Mouse (Mus musculus) MN1 (cell line): ENCODE data around the gene Srcin1.

Experiments used
- DNase-seq: peaks from one replicate; pipeline ENCODE4 v3.0.0-alpha.2; 2016; ENCODE audit warnings: low spot score

The Srcin1 gene

GRCm38 (mm10) chr11:97578286-97578685, 2.3 kb upstream of the Srcin1 start:
- DNase-seq, result no peak

DNA sequence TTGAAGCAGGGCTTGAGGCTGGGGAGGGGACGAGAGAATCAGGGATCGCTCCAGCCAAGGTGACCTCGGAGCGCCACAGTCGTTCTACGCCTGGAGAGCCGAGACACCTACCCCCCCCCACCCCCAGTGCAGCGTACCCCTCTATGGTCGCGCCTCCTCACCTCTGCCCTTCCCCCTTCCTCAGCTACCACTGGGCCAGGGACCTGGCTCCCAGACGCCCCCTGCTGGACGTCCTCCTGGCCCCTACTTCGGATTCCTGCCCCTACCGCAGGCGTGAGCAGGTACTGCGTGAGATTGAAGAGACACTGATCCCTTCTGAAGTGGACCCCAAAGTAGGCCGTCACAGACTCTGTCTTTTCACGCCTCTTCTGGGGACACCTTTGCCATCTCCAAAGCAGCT, 348 bp downstream of the Srcin1 start:
- peak; percentile 91 for DNase-seq

DNA sequence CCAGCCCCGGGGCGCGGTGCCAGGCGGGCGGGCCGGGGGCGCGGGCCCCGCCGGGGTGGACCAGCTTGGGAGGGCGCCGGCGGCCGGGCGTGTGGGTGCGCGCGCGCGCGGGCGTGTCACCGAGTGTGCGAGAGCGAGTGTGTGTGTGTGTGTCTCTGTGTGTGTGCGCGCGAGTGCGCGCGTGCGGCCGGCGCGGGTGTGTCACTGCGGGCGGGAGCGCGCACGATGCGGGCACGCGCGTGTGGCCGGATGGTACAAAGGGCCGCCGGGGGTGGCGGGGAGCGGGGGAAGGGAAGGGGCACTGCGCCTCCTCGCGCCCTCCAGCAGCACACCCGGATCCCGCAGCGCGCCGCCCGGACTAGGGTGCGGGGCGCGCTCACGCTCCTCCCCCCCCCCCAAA, 911 bp downstream of the Srcin1 start:
- DNase-seq, result peak; percentile 71

DNA sequence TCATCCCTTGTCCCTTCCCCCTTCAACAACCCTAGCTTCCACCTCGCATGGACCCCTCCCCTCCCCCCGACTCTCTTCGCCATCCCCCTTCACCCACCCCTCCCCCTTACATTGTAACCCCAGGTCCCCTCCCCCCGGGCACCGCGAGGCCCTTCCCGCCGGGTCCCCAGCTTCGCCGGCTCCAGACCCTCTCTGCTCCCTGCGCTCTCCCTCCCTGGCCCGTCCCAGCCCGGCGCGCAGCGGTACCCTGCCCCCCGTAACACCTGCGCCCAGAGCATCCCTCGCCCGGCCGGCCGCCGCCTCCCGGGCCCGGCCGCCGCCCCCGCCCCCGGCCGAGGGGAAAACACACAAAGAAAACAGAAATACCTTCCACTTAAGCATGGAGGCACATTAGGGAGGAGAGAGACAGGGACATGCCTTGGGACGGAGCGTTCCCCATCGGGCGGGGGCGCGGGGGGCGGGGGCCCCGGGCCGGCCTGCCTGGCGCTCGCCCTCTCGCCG, 1.4 kb downstream of the Srcin1 start:
- DNase-seq, result no peak

DNA sequence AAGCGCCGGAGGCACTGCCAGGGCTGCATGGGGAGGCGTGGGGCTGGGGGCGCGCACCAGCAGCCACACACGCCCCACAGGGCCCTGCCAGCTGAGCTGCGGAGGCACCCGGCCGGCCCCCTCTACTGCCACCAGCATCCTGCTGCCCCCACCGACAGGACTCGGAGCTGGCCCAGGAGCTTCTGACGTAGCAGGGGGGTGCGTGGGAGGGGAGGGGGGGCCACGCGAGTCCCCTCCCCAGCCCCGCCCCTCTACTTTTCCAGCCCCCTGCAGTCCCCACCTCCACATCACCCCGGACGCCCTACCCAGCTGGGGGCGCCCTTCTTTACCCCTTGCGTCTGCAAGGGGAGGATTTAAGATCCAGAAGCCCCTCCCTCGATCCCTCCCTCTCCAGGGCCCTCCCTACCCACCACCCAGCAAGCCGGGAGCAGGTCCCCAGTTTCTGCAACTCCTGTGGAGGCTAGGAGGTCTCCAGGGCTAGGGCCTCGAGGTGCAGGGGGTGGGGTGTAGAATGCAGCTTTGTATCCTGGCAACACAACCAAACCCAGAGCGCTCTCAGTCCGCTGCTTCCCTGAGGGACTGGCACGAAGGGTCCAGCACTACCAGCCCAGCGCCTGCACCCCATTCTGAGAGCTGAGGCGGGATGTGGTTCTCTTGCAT, 2.0 kb downstream of the Srcin1 start:
- DNase-seq, result peak; percentile 62

- no peak for DNase-seq
These were observed 3.0 kb downstream of the Srcin1 start for GRCm38 (mm10) chr11:97572895-97573480.

DNA sequence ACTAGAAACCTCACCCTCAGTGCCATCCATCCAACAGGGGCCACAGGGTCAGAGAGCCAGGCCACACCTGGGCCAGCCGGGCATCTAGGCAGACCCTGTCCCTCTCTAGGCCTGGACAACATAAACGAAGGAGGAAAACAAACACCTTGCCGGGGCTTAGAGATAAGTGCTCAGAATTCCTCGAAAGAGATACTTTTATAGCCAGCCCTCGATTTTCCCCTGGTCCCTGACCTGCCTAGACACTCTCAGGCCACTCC, 4.0 kb downstream of the Srcin1 start:
- DNase-seq, result no peak

GRCm38 (mm10) chr11:97571266-97572088, 4.5 kb downstream of the Srcin1 start:
- peak; percentile 46 for DNase-seq

- peak; percentile 82 for DNase-seq
These were observed 5.4 kb downstream of the Srcin1 start for GRCm38 (mm10) chr11:97570493-97571137.

DNA sequence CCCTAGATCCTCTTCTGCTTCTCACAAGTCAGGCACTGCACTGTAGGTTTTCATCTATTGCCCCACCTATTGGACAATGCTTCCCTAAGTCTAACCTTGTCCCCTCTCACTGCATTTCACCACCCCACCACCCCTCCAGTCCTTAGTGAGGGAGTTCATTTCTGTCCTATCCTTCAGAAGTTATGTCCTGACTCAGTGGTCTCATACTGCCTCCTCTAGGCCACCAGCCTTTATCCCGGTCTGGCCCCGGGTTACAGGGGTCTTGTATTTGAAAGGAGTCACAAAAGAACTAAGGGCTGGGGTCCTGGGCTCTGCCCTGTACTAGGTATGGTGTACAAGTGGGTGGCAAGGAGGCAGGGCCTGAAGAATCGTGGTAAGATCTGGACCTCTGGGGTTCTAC, 6.2 kb downstream of the Srcin1 start:
- no peak for DNase-seq

DNA sequence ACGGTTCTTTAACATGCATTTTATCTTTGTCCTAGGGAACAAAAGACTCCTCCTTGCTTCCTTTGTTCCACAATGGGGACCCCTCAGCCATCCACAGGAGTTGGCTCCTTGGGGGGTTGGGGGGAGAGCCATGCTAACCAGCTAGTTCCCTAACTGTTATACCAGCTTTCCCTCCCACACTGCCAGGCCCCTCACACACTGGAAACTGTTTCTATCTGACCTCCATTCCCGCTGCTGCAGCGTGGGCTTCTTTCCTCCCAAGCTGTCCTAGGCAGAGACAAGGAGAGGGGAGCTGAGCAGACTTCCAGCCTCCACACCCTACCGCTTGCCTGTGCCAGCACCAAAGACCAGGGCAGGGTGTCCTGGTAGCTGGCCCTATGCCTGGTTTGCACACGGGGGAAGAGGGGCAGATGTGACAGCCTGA, 6.7 kb downstream of the Srcin1 start:
- no peak for DNase-seq

GRCm38 (mm10) chr11:97568729-97569128, 7.3 kb downstream of the Srcin1 start:
- peak; percentile 90 for DNase-seq

DNA sequence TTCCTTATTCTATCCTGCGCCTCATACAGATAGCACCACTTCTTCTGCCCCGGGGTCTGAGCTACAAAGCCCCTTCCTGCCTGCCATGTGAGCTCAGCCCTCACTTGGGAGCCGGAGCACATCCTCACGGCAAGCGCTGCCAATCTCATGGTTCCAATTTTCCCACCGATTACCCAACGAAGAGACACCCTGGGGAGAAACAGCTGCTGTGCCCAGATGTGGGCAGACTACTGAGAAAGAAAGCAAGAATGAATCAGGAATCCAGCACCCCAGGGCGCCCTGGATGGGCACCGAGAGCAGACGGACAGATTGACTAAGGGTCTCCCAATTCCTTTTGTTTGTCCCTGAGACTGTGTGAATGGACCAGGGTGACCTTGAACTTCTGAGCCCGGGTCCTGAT, 8.5 kb downstream of the Srcin1 start:
- DNase-seq, result no peak

GRCm38 (mm10) chr11:97566551-97566950, 9.4 kb downstream of the Srcin1 start:
- no peak for DNase-seq

- peak; percentile 65 for DNase-seq
These were observed 12.3 kb downstream of the Srcin1 start for GRCm38 (mm10) chr11:97563730-97564129.

DNA sequence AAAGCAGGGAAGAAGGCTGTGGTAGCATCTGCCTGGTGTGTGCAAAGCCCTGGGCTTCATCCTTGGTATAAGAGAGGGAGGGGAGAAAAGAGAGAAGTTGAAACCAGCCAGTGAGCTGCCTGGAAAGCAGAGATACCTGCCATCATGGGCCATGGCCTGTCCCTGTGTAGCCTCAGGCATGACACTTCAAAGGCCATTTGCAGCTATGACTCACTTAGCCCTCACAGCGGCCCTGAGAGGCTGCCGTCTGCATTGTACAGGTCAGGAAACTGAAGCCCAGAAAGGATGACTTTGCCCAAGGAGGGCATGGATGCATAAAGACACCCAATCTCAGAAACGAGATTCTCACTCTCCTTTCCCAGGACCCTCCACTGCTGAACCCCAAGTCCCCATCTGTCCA, 13.4 kb downstream of the Srcin1 start:
- peak; percentile 80 for DNase-seq

GRCm38 (mm10) chr11:97560210-97560963, 15.6 kb downstream of the Srcin1 start:
- no peak for DNase-seq

DNA sequence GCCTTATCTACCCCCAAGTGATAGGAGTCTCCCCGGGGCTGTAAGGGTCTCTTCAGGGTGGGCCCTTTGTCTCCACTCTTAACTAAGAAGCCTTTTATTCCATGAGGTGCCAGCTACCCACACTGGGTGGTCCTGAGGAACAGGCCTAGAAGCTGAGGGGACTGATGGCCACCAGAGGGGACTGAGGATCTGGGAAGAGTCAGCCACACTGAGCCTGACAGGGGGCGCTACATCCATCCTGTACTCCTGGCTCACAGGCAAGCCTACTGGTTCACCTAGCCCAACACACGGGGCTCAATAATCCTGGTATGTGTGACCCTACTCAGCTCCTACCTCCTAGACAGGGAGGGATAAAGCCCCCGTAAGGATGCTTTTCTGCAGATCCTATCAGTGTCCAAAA, 16.4 kb downstream of the Srcin1 start:
- DNase-seq, result no peak

- no peak for DNase-seq
These were observed 18.1 kb downstream of the Srcin1 start for GRCm38 (mm10) chr11:97557885-97558284.

- DNase-seq, result peak; percentile 51
These were observed 19.2 kb downstream of the Srcin1 start for GRCm38 (mm10) chr11:97556569-97557408.

DNA sequence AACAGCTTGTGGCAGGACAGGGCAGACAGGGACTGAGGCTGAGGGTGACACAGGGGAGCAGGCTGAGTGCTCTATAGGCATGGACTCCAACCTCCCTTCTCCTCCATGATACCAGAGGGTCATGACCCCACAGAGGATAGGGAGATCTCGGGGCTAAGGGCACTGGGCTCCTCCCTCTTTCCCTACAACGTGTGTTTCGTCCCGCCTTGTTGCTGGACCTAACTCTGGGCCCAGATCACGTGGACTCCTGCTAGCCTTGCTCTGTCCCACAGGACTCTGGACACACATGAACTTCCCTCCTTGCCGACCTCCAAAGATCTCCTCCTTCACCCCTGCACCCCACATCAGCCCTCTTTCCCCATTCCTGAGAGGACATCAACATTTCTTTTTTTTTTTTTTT, 20.8 kb downstream of the Srcin1 start:
- DNase-seq, result no peak
